Mouse (Mus musculus) spleen, adult 2 months (tissue): ENCODE results near the gene Grpel1.

Source experiments
- CTCF ChIP-seq: fragments of 200-500 bp; IDR thresholded peaks from 2 replicates; pipeline ENCODE4 v1.5.1; 2011; ENCODE audit warnings: mild to moderate bottlenecking, inconsistent platforms; ENCODE audit not compliant: insufficient read depth, insufficient read length, insufficient replicate concordance; ENCODE audit errors: extremely low read depth
- POLR2A ChIP-seq: fragments of 200-500 bp; IDR thresholded peaks from 2 replicates; pipeline ENCODE4 v1.6.1; 2011; ENCODE audit warnings: low read depth, low read length, inconsistent platforms

- no peak for TF ChIP-seq CTCF
- no peak for TF ChIP-seq POLR2A
Observed at GRCm38 (mm10) chr5:36419861-36420260, 44.9 kb upstream of the Grpel1 start.
